Mouse (Mus musculus) hindlimb bud, embryonic 11.5 days (tissue): ENCODE results near the gene Galnt13.
"Not testable (repeated sequence)": the region's sequence is repeated elsewhere in the genome, so short reads cannot be mapped to it uniquely, and the experiment has no call there.

Source experiments
- DNase-seq: peaks from one replicate; pipeline ENCODE4 v3.0.0-alpha.2; 2012; ENCODE audit warnings: low read depth, low spot score; ENCODE audit errors: extremely low spot score

Gene Galnt13

GRCm38 (mm10) chr2:54435937-54436735 lies at the start of gene Galnt13:
Galnt13 (plus strand) TSS chr2:54436317.
- no peak for DNase-seq

GRCm38 (mm10) chr2:54431060-54431459 lies 5.1 kb upstream of the Galnt13 start:
- peak; percentile 42 for DNase-seq

DNA sequence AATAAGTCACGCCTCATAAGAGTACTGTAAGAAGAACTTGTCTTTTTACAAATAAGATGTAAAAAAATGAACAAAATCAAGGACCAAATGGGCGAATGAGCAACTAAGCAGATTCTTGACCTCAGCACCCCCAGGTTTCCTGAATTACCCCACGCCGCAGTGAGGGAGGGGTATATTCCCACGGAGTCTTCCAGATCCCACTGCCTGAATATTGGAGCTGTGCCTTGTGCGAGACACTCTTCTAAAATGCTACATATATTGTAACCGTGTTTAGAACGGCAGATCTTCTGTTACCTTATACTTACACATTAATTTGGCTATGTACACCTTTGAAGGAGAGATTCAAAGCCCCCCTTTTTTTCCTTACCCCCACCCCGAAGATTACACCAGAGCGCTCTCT lies 737 bp upstream of the Galnt13 start:
- DNase-seq = no peak

DNA sequence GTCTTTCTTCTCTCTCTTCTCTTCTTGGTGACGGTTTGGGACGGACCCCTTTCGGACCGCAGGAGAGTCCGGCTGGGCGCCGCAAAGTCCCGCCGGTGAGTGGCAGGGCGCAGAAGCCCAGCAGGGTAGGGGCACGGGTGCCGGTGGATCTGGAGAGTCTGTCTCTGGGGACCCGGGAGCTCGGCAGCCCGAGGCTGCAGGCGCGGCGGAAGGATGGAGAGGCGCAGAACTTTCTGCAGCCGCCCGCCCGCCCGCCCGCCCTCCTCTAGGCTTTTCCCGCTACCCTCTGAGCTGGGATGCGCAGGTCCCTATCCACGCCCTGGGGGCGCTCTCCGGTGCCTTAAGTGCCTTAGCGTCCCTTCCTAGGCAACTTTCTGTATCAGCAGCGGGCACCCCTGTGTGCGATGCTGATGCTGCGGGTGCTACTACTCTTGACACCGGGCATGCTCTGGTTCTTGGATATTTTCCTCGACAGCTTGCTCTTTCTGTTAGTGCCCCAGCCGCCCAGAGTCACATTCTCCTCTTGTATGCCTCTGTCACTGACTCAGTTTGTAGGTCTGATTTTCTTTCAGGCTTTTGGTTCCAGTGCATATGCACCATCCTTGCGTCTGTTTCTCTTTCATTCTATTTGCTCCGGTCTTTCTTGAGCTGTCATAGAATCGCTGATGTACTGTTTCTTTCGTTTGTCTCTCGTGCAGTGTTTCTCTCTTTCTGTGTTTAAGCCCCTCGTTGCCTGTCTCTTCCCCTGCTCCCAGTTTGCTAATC lies 801 bp downstream of the Galnt13 start:
- no peak for DNase-seq

- no peak for DNase-seq
Measured at GRCm38 (mm10) chr2:54437501-54437830, 1.3 kb downstream of the Galnt13 start.

GRCm38 (mm10) chr2:54442734-54443500 lies 6.8 kb downstream of the Galnt13 start:
- no peak for DNase-seq

DNA sequence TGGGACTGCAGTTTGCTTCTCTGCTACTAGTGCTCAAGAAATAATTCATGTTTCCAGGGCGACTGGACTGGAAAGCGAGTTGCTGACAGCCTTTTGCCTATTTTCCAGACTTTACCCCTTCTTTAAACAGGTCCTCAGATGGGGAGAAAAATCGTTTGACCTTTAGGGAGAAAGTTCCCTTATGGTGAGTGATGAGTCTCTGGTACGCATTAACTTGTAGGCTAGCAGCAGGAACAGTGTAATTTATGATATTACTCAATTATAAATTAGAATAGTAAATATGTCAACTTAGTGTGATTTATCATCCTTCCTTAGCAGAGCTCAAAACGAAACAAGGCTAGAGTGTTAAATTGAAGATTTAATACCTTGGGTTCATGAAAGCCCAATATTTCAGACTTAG lies 47.3 kb downstream of the Galnt13 start:
- peak; percentile 41 for DNase-seq

GRCm38 (mm10) chr2:54522989-54523388 lies 86.9 kb downstream of the Galnt13 start:
- no peak for DNase-seq

GRCm38 (mm10) chr2:54527073-54527472 lies 91.0 kb downstream of the Galnt13 start:
- DNase-seq = no peak

DNA sequence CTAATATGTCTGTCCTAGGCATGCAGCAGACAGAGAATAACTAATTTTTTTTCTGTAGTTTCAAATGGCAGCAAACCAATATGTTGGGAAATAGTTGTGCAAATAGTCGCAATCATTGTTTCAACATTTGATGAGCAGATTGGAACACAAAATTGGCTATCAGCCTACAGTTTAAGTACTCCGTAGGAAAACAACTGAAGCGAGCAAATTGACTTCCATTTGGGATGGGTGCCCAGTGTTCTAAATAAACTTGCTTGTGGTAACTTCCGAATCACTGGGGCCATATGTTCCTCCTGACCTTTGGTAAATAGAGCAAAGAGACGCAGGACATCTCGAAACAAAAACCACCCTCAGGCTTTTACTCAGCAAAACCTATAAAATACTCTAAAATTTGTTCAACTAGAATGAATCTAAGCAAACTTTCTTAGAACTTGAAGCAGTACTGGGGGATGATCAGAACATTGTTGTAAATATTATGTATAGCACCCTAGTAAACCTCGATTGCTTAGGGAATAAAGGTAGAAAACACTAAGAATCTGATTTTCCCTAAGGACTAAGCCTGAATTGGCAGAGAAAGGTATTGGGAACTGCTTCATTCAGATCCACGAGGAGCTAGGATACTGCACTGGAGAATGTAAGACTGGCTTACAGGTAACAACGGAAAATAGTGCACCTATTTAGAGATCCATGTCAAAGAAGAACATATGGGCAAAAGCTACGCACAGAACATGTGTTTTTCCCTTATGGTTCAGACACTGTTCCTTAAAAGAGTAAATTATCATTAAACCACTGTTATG lies 122.4 kb downstream of the Galnt13 start:
- DNase-seq = no peak

DNA sequence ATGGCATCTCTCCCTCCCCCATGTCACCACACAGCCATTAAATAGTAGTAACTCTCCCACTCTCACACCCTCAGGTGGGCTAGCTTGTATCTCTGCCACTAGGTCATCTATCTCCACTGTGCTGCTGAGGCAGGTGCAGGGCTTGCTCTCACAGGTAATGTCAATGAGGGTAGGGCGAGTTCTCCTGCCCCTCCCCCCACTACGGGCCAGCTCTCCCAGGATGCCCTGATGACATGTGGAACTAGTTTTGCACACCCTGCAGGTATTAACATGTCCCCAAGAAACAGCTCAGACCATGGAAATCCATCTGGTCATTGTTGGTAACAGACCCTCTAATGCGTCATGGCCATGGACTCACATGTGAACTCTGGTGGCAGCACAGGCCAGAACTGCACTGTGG lies 129.0 kb downstream of the Galnt13 start:
- no peak for DNase-seq

- no peak for DNase-seq
Measured at GRCm38 (mm10) chr2:54567186-54567585, 131.1 kb downstream of the Galnt13 start.

GRCm38 (mm10) chr2:54567632-54568031 lies 131.5 kb downstream of the Galnt13 start:
- no peak for DNase-seq

DNA sequence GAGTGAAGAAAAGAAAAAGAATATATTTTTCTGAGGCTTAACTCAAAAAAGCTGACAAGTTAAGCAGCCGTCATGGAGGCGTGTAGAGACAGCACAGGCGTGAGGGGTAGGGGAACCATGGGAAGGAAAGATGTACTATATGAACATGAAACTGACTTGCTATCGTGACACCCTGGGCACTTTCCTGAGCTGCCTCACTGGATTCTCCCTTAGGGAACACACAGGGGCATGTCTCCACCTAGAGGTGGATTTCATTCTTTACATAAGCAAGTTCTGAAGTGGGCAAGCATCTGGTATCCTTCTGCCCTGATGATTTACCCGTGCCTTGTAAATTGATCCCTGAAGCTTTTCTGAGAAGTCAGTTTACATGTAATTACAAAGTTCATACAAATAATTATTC lies 277.7 kb downstream of the Galnt13 start:
- not testable (repeated sequence) for DNase-seq

- DNase-seq = no peak
Measured at GRCm38 (mm10) chr2:54751232-54751631, 315.1 kb downstream of the Galnt13 start.

DNA sequence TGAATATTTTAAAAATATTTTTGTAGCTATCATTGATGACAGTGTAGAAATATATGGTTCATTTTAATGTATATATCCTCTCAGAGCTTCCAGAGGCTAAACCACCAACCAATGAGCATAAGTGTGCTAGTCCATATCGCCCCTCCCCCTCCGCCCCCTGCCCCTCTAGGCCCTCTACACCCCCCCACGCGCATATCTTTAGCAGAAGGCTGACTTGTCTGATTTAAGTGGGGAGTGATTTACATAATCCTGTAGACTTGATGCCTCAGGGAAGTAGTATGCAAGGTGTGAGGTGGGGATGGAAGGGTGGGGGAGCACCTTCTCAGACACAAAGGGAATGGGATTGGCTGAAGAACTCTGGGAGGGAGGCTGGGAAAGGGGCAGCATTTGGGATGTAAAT lies 323.7 kb downstream of the Galnt13 start:
- DNase-seq = no peak

DNA sequence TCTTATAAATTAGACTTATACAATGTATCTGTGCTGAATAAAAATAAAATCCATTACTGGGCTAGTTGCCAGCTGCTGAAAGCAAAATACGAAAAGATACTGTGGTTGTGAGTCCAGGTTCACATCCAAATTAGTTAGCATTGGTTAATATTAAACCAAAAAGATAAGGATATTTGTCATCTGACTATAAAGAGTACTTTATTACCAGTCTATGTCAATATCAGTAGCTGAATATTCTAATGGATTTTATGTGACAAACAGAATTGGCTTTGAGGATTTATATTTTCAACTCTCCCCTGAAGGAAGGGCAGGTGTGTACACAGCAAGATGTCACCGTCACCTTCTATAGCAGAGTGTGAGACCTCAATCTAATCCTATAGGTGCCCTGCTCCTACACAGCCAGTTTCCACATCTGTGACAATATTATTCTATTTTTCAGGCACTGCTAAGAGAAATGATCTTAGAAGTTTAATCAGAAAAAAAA lies 342.7 kb downstream of the Galnt13 start:
- DNase-seq = no peak

- DNase-seq = no peak
Measured at GRCm38 (mm10) chr2:54813670-54814256, 377.6 kb downstream of the Galnt13 start.

DNA sequence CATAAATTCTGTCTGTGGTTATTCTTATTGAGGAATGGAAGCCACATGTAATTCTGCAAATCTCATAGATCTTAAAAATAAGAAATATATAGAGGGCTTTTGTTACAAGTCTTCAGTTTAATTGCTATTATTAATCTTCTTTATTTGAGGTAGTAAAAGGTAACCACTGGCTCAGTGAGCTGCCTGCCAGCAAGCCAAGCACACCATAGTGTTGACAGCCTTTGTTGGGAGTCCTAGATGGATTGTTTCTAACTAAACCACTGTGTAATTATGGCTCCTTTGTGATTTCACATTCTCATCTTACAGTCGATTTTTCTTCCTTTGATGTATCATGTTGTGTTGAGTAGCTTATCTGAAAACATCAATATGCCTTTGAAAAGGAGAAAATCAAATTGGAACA lies 405.1 kb downstream of the Galnt13 start:
- DNase-seq = peak; percentile 6
